Mouse (Mus musculus): Measurements from ENCODE around the gene Maml1. TPM values are rescaled to one million over a fixed set of nuclear protein-coding genes. Genes with fewer than 3 reads are reported as not detected.

Gene Maml1
- total RNA-seq, 2 experiments from 2014 or later, result 4.9 to 7.4 TPM

Small RNAs within 50 kb of the gene (microRNA-seq; reads per million reads assigned to microRNA genes)
- gene Mir6919, result not detected

Other genes starting within 250 kb of the Maml1 start
- gene Tbc1d9b, start 160.9 kb downstream of the Maml1 start, total RNA-seq (2021), result 10 to 100 TPM; 21.3 to 22.8 TPM
- gene Mrnip, start 117.9 kb downstream of the Maml1 start, total RNA-seq (2021), result 1 to 10 TPM; 2.4 to 2.7 TPM
- gene Sqstm1, start 81.5 kb downstream of the Maml1 start, total RNA-seq (2021), result 100 to 1,000 TPM; 521 to 604 TPM
- gene Mgat4b, start 81.4 kb downstream of the Maml1 start, total RNA-seq (2021), result 10 to 100 TPM; 38.3 to 39.1 TPM
- 1 to 10 TPM in 1 of 2 experiments, under 1 TPM in 1; 0.89 to 2.7 TPM for gene Ltc4s, start 53.7 kb downstream of the Maml1 start, total RNA-seq (2021)
- 100 to 1,000 TPM in 1 of 2 experiments, 10 to 100 TPM in 1; 92.2 to 110 TPM for gene Canx, start 33.4 kb upstream of the Maml1 start, total RNA-seq (2021)
- not detected for gene Cby3, start 62.2 kb upstream of the Maml1 start, total RNA-seq (2021)
- gene Hnrnph1, start 84.7 kb upstream of the Maml1 start, total RNA-seq (2021), result 10 to 100 TPM; 74.6 to 98.6 TPM
- gene Rufy1, start 138.8 kb upstream of the Maml1 start, total RNA-seq (2021), result 10 to 100 TPM; 23.6 to 25.9 TPM

Measured in gastrocnemius, adult 18-20 months (tissue).